Mouse (Mus musculus) right cerebral cortex, postnatal 25 days (tissue): ENCODE measurements at regions not wholly inside any gene's neighbourhood (a gene's known extent, or its start where the extent isn't known, plus 50 kb on each side); places are given as distances from the start of the nearest gene placed in this dataset.

Source experiments
- DNase-seq: peaks from one replicate; pipeline ENCODE4 v3.0.0; 2022

DNA sequence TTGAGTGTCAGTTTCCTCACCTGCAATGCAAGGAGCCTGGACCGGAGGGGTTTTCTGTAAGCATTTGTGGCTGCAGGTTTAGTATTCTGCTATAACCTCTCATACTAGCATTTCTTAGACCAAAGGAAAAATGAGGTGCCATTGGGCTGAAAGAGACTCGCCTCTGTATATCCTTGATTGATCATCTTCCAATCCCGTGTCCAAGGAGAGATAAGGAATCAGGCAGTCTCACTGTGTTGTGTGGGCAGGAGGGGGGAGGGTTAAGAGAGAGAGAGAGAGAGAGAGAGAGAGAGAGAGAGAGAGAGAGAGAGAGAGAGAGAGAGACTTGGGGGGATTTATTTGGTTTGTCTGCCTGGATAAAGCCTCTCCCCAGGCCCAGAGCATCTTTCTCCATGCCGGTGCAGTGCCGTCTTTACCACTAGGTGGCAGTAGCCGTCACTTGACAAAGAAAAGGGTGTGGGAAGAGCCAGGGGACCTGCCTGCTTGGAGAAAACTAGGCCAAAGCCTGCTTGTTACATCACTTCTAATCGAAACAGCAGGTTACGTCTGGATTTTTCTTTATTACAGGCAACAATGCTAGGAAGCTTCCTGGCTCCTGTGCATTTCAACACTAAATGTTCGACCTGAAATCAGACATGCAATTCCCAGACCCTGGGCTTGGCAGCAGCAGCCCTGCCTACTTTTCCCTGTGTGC is 56.1 kb upstream of the Ces5a start:
- peak; percentile 92 for DNase-seq

DNA sequence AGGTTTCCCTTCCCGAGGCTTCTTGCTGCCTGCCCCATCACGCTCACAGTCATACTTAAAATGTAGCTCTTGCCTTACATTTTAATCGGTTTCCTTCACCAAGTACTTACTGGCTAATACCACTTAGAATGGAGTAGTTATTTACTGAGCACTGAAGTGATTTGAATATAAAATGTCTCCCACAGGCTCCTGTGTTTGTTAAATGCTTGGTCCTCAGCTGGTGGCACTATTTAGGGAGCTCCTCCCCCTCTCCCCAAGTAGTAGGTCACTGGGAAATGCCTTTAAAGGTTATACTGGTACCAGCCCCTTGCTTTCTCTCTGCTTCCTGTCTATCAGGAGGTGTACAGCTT is 56.6 kb upstream of the Ces5a start:
- no peak for DNase-seq

DNA sequence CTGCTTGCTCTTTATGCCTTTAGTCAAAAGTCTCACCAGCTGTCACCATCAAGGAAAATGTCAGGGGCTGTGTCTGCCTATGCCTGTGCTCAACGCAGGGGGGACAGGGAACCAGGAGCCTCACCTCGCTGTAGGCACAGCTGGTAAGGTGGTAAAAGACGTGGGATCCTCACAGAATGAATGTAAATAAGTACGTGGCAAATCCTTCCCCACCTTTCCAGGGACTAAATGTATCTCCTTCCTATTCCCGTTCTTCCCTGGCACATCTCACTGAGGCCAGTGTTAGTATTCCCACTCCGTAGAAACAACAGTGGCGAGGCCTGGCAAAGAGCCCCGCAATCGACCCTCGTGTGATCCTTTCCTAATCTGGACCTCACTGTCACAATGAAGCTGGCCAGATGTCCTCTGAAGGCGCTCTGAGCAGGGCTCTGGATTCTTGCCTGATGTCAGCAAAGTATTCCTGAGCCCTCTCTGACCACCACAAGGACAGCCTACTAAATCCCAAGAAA is 63.0 kb upstream of the Ces5a start:
- peak; percentile 11 for DNase-seq

DNA sequence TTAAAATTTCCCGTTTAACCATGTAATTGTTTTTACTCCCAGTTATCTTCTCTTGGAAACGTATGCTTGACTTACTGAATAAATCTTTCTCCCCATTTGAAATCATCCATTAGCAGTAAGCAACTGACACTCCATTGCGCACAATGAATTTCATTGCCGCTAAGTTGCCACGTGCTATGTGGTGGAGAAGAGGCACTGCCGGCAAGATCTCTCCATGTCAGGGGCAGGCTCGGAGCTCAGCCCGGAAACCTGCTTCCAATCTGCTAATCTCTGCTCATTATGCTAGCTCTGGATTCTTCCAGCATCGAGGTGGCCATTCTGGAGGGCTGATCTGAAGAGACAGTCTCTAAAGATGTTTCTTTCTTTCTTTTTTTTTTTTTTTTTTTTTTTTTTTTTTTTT is 63.7 kb upstream of the Ces5a start:
- no peak for DNase-seq

DNA sequence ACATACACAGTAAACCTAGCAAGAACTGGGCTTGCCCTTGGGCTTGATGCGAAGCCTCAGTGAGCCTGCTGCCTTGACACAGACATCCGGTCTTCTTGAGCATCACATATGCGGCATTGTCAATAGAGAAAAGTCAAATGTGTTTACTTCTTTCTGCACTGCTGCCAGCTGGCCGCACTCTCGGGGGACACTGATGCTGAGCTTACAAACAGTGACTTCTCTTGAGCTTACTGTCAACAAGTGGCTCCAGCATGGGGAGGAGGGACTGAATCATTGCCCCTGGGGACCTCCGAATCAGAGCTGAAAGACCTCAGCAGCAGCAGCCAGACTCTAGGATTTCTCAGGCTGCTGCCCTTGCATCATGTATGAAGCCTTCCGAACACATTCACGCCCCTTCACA is 64.1 kb upstream of the Ces5a start:
- DNase-seq = no peak

DNA sequence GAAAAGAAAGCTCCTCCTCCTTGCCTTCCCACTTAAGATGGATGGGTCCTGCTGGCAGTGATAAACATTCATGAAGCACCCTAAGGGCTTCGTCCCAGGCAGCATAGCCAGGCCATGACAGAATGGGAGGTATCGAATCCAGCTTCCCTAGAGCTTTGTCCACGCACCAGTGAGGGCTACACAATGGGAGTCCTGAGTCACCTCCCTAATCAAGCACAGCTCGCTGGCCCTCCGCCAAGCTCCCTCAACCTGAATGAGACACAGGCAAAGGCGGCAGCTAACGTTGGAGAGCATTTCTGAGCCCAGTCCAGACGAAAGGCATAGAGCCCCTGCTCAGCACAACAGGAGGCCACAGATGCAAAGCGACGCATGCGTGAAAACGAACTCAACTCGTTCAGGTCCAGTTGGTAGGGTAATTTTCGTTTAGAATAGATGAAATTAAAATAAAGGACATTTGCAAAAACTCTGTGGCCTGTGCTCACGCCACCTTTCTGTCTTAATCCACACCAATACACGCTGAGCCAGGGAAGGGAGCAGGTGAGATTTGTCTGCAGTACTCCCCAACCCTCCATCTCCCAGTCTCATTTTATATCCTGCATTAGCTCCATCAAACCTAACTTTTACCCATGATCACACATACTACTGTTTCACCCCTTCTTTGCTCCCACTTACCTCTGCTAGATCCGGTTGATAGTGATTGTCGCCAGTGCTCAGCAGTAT is 91.3 kb upstream of the Ces5a start:
- peak; percentile 18 for DNase-seq

DNA sequence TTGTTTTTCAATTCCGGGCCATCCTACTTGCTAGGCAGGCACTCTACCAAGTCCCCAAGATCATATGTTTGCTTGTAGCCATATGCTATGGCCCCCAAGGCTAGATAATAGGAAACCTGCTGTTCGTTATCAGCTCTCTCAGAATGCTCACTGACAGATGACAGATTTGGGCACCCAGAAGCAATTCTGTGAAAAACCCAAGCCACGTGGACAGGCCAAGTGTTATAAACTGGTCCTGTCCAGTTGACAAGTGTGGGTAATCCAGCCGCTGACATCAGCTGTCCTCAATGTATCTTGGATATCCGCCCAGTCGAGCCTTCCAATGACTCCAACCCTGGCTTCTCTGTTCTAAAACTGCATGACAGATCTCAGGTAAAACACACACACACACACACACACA is 92.0 kb upstream of the Ces5a start:
- DNase-seq = no peak

DNA sequence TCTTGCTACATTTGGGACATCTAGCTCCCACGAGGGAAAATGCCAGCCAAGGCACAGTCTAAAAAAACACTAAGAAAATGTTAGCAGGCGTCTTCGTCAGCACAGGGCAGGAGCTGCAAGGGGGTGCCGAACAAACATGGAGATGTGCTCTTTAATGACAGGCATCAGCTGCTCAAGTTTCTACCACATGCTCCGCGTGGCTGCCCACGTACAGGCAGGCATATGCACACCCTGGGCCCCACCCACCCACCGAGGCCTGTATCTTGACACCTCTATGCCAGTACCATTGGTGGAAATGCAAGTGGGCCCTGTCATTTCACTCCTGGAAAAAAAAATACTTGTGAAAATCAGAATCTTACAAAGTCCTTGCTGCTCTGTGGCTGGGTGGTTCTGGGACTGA is 97.3 kb upstream of the Ces5a start:
- no peak for DNase-seq

DNA sequence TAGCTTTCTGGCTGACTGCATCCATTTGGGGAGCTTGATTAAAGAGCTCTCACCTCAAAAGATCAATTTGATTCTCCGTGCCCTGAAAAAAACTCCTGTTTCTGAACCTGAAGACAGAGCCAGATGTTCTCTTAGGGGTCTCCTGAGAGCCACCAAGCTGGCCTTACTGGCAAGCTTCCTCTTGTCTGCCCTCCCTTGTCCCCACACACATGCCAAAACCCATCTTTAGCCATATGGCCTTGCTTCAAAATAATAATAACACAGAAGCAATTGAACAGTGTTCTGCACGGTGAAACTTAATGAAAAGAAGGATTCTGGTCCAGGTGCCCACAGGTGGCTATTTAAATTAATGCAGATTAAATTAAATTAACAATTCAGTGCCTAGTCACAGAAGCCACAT is 107.1 kb upstream of the Ces5a start:
- no peak for DNase-seq

DNA sequence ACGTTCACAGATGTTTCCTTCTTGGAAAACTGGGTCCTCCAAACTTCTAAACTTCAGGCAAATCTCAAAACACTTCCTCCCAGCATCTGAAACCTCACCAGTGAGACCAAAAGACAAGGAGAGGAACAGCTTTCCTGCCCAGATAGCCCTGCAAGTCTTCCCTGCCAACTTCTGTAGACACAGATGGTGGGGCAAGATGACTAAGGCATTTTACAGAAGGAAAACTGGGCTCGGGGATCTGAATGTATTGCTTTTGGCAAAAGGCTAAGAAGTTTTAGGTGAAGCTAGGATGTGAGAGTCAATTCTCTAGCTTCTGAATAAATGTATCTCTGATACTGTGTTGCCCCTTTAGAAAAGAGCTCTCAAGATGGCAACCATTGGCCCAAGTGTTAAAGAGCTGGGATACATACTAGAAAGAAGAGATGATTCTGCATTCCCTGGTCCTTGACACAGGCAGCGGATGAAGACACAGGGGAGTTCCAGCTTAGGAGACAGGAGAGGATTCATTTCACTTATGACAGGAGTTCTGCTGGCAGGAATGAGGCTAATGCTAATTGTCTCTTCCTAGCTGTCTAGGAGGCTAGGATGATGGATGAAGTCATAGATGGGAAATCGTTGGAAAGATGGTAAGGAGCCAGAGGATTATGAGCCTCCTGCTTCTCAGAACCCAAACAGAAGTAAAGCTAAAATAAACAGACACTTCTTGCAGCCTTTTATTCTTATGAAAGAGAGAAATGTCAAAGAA is 108.0 kb upstream of the Ces5a start:
- peak; percentile 25 for DNase-seq

DNA sequence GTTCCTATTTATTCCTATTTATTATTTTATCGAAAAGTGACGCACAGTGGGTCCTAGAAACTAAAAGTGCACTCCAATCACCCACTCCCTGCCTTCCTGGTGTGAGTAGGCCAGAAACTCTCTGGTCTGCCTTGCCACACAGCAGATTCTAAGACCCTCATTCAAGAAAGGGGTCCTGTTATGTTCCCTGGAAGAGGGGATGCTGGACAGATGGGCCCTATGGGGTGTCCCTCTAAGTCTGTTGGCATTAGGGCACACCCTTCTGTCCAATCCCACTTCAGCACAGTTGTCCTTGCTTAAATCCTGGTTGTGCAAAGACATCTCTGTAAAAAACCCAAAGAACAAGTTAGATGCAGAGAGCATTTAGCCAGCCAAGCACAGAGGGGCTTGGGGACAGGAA is 117.8 kb upstream of the Ces5a start:
- DNase-seq = no peak

DNA sequence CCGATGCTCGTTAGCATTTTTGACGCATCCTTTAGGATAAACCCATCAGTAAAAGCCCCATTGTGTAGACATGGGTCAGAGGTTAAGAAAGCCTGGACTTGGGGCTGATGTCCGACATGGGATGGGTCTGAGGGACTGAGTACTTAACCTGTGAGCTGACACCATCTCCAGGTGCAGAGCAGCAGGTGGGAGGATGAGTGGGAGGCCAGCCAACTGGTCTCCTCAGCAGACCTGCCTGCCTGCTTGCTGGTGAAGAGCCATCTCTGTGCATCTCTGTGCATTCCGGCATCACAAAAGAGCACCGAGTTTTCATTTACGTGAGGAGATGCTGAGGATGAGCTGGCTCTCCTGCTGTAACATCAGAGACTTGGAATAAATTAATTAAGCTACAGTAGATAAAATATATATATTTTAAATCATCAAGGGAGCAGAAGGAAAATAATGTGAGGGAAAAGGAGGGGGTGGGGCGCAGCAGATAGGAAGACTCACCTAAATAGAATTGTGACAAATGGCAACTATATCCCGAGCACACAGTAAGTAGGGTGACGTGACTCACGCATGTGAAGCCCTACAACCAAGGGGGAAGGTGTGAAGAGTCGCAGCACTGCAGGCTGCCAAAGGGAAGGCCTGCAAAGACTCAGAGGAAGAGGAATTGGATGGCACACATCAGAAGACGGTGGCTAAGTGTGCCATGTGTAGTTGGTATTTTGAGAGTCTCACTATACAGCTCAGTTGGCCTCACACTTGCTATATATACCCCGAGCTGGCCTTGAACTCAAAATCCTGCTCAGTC is 118.5 kb upstream of the Ces5a start:
- DNase-seq = peak; percentile 69

DNA sequence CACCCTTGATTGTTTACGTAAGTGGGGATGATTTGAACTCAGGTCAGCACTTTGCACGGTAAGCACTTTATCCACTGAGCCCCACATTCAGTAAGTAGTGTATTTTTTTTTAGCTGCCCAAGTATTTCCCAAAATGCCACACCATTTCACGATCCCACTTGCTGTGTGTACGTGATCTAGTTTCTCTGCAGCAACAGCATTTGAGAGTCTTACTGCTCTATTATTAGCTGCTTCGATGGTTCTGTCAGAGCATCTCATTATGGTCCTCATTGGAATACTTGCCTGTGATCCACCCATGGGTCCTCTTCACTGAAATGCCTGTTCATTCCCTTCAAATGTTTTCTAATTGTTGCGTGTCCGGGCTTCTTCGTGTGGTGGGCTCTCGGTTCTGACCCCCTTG is 120.1 kb upstream of the Ces5a start:
- no peak for DNase-seq

DNA sequence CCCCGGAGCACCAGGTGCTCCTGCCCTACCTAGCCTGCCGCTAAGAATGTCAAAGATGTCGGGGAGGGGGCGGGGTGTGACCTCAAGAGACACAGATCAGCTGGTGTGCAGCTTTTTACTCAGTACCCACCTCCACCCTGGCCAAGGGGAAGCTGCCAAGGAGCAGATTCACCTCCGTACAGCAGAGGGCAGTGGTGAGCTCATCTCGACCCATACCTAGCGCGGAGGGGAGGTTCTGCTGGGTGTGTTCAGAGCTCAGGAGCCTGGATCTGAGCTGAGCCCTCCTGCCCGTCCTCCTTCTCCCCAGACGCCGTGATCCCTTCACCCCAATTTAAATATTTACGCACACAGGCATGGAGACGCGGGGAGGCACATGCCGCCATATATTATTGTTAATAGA is 126.1 kb upstream of the Ces5a start:
- DNase-seq = peak; percentile 85

DNA sequence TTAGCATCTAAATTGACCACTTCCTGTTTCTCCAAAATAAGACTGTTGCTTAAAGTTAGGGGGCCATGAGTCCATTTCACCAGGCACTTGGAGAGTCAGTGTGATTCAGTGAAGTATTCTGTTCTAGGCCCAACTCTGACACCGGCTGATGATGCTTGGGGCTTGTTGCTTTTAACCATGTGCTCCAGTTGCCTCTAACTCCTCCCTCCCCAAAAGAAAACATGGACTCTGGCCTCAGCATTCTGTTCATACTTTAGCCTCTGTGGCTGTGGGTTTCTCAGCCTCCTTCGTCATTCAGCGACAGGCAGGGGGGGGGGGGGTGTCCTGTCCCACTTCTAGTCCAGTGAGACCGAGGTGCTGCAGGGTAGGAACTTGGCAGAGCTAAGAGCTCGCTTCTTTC is 126.6 kb upstream of the Ces5a start:
- no peak for DNase-seq

DNA sequence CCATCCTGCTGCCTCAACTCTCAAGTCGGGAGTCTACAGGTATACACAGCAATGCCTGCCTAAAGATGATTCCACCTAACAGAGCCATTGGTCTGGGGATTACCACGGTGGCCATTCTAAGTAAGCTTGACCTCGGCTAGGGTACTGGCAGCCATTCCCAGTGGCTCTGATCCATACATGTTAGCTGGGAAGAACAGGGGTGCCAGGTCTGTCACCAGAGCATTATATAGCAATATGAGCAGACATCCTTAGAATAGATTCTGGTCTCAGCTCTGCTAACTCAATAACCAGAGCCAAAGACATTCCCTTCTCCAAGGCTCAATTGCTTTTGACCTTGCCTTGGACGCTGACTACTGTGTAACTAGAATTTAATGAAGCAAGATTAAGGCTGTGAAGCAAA is 128.2 kb upstream of the Ces5a start:
- no peak for DNase-seq

DNA sequence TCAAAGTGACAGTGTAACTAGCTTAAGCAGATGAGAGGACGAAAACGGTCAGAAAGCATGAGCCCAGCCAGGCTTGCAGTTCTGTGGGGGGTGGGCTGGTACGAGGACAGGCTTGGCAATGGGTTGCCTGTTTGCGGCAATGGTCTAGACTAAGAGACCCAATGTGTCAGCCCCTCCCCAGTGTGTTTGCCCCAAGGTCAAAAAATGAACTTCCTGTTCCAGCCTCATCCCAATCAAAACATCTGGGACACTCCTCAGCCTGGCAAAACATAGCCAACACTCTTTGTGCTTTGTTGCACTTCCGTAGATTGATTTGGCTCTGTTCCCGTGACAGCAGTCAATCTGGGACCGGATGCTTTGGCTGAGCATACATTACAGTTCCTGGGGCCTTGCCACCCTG is 132.7 kb upstream of the Ces5a start:
- no peak for DNase-seq

DNA sequence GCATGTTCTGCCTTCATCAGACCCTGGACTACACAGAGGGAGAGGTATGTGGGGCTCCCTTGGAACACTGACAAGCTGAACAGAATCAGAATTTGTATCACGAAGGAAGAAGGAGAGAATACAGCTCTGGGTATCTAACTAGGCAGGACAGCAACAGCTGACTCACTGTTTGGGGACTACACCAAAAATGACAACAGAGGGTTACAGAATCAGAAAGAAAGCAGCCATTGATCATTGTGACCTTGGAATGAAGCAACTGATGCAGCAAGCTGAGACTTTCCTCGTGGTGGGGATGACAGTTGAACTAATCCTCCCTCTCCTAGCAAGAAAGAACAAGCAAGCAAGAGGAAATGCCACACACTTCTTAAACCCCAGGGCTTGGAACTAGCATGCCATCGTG is 135.0 kb upstream of the Gnao1 start:
- DNase-seq = no peak

DNA sequence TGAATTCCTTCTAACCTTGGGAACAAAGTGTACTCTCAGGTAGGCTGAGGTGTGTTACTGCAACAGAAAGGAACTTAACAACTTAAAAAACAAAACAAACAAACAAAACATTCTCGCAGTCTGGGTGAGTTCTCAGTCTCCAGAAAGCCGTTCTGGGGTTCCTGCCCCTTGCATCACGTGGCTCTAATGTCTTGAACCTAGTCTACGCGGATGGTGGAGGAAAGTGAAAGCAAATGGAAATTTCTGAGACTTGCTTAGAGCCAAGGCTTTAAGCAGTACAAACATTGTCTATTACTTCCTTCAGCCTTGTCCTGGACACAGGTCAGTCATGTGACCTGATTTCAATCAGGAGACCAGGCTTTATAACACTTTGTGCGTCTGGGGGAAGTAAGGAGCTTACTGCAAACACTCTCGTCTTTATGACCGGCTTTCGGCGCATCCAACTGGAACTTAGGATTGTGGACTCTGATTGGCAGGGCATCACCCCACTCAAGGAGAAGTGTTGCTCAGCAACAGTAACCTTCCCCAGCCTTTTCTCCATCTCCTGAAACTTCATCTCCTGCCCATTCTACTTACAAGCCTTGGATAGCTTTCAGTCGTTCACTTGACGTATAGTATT is 125.9 kb upstream of the Gnao1 start:
- no peak for DNase-seq

DNA sequence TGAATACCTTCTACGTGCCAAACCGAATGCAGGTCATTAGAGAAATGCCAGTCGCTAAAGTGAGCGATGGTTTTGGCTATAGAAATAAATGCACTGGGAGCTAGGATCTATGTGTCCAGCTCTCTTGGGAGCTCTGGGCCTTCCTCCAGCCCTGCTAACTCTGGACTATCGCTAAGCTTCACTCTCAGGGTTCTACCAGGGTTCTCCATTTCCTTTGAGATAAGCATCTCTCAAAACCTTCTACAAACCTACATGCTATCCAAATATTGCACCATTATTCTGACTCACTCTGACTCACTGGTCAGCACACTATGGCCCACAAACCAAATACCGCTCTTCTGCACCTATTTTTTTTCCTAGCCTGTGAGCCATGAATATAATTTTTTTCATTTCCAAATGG is 125.4 kb upstream of the Gnao1 start:
- no peak for DNase-seq

DNA sequence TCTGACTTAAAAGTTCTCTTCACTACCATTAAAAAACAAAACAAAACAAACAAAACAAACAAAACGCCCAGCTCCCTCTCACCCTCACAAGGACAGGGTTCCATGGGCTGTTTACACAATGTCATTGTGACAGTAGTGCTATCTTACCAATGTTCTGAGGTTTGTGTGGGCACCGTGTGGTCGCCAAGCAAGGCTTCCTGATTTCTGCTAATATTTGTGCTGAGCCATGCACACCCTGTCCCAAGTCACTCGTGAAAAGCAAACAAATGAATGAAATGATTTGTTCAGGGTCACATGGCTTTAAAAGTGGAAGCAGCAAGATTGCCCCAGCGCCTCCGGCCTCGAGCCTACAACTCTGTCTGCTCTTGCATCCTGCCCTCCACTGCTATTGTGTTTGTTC is 120.9 kb upstream of the Gnao1 start:
- DNase-seq = no peak

DNA sequence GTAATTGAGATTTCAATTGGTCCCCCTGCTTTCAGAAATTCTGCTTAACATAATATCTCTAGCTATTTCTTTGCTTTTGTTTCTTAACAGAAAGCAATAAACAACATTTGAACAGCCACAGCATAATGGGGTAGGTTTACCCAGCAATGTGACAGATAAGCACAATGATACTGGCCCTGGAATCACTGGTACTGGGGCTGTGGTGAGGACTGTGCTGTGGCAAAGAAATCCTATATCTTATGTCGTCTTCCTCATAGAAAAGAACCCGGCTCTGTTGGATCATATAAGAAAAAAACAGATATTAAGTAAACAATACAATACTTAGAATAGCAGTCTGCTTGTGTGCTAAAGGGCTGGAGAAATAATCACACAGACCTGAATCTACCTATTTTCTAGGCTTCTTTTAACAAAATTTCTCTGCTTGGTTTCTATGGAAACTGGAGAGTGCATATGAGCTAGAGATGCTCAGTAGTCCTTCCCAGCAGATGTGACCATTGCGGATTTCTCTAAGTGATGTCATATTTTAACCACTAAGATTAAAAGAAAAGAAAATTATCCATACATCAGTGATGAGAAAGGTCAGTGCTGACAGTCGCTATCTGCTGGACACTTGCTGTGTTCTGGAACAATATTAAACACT is 119.8 kb upstream of the Gnao1 start:
- DNase-seq = no peak
